Mouse (Mus musculus) lung, embryonic 15.5 days (tissue): Measurements from ENCODE around the gene Itgav. TPM values are rescaled to one million over a fixed set of nuclear protein-coding genes. Genes with fewer than 3 reads are reported as not detected.

Experiments used
- ATAC-seq: fragments of 200-750 bp; cut with Nextera tagmentation; 2 replicates; pipeline ENCODE4 v1.8.0; 2017; ENCODE audit warnings: moderate number of reproducible peaks, borderline replicate concordance; ENCODE audit not compliant: low FRiP score, low TSS enrichment; ENCODE audit errors: extremely low read depth
- H3K27ac ChIP-seq: fragments of 300-500 bp; sonication (generic); 2 replicates; pipeline ENCODE4 v1.5.1; 2015; ENCODE audit warnings: moderate library complexity, mild to moderate bottlenecking, inconsistent platforms
- H3K27me3 ChIP-seq: fragments of 300-500 bp; sonication (generic); 2 replicates; pipeline ENCODE4 v1.6.1; 2015; ENCODE audit warnings: inconsistent platforms
- H3K36me3 ChIP-seq: fragments of 300-500 bp; sonication (generic); 2 replicates; pipeline ENCODE4 v1.6.1; 2015; ENCODE audit warnings: inconsistent platforms
- H3K4me1 ChIP-seq: fragments of 300-500 bp; sonication (generic); 2 replicates; pipeline ENCODE4 v1.6.1; 2015; ENCODE audit warnings: inconsistent platforms
- H3K4me2 ChIP-seq: fragments of 300-500 bp; sonication (generic); 2 replicates; pipeline ENCODE4 v1.6.1; 2015; ENCODE audit warnings: inconsistent platforms, mild to moderate bottlenecking, moderate library complexity
- H3K4me3 ChIP-seq: fragments of 300-500 bp; sonication (generic); 2 replicates; pipeline ENCODE4 v1.5.1; 2015; ENCODE audit warnings: mild to moderate bottlenecking, inconsistent platforms
- H3K9ac ChIP-seq: fragments of 300-500 bp; sonication (generic); 2 replicates; pipeline ENCODE4 v1.6.1; 2015; ENCODE audit warnings: inconsistent platforms
- H3K9me3 ChIP-seq: fragments of 300-500 bp; sonication (generic); 2 replicates; pipeline ENCODE4 v1.6.1; 2016; ENCODE audit warnings: inconsistent platforms
- WGBS: fragments of 180-500 bp; shearing (Covaris S2); methylation state at CpG from one replicate; pipeline ENCODE4 v1.1.7; 2015; 5-methylcytosine and 5-hydroxymethylcytosine counted together
- polyA plus RNA-seq: library from polyadenylated mRNA; unstranded; fragments of >200 nt; fragmentation: Nextera tagmentation; extraction: Ambion mirVana; gene quantifications from 2 replicates; pipeline ENCODE4 v1.2.1, GENCODE M21; 2015

Itgav gene
- 64.4 and 64.8 TPM in 2 replicates for polyA plus RNA-seq

GRCm38 (mm10) chr2:83723921-83724826, at the start of gene Itgav:
Gene Itgav, plus strand, starts transcription at chr2:83724397.
- under 1% methylated on average over 64 of the region's 84 CpGs for WGBS
- H3K4me1 ChIP-seq: peaks cover 31% of the 10 kb centered on the region
- peak; percentile 98 for ATAC-seq
- H3K4me2 ChIP-seq: peak within 1 kb of the TSS; percentile 66
- peak within 1 kb of the TSS; percentile 96 for H3K27ac ChIP-seq
- H3K9ac ChIP-seq: peak within 1 kb of the TSS; percentile 74
- H3K36me3 ChIP-seq: no peaks in the 10 kb centered on the region
- H3K27me3 ChIP-seq: no peaks in the 10 kb centered on the region
- no peaks in the 10 kb centered on the region for H3K9me3 ChIP-seq
- H3K4me3 ChIP-seq: peak within 1 kb of the TSS; percentile 79

- Histone ChIP-seq H3K4me3 (no peak overlapping the region), H3K9ac (no peak overlapping the region), H3K9me3 (no peaks in the 10 kb centered on the region), H3K36me3 (0 out of 2 replicates have a peak, but pooled peaks cover 8% of the 10 kb centered on the region), H3K27me3 (no peaks in the 10 kb centered on the region), H3K4me1 (no peaks in the 10 kb centered on the region), H3K27ac (no peak overlapping the region), H3K4me2 (no peak overlapping the region)
- ATAC-seq: no peak; the same call in 1 of the 2 replicates
- WGBS: 86% methylated on average over 7 of the region's 7 CpGs
These were observed 49.8 kb upstream of the Itgav start for GRCm38 (mm10) chr2:83674421-83674820.

- H3K4me2 ChIP-seq: no peak overlapping the region
- H3K36me3 ChIP-seq: 0 out of 2 replicates have a peak, but pooled peaks cover 8% of the 10 kb centered on the region
- no peak overlapping the region for H3K4me3 ChIP-seq
- H3K9me3 ChIP-seq: no peaks in the 10 kb centered on the region
- H3K27ac ChIP-seq: no peak overlapping the region
- 87% methylated on average over 9 of the region's 9 CpGs for WGBS
- no peaks in the 10 kb centered on the region for H3K4me1 ChIP-seq
- no peaks in the 10 kb centered on the region for H3K27me3 ChIP-seq
- no peak overlapping the region for H3K9ac ChIP-seq
- ATAC-seq: no peak
These were observed 49.3 kb upstream of the Itgav start for GRCm38 (mm10) chr2:83674896-83675295.

- Histone ChIP-seq H3K27me3 (no peaks in the 10 kb centered on the region), H3K36me3 (0 out of 2 replicates have a peak, but pooled peaks cover 8% of the 10 kb centered on the region), H3K4me1 (no peaks in the 10 kb centered on the region), H3K9me3 (no peaks in the 10 kb centered on the region), H3K4me2 (no peak overlapping the region), H3K4me3 (no peak overlapping the region), H3K27ac (no peak overlapping the region), H3K9ac (no peak overlapping the region)
- no peak for ATAC-seq
- 49% methylated on average over 5 of the region's 5 CpGs for WGBS
These were observed 48.5 kb upstream of the Itgav start for GRCm38 (mm10) chr2:83675681-83676080.

- 78% methylated on average over 4 of the region's 4 CpGs for WGBS
These were observed 47.8 kb upstream of the Itgav start for GRCm38 (mm10) chr2:83676226-83676870.

GRCm38 (mm10) chr2:83681332-83681731, 42.9 kb upstream of the Itgav start:
- peak; percentile 76; the same call in 1 of the 2 replicates for ATAC-seq
- 51% methylated on average over 8 of the region's 8 CpGs for WGBS
- Histone ChIP-seq H3K4me2 (no peak overlapping the region), H3K9ac (no peak overlapping the region), H3K9me3 (no peaks in the 10 kb centered on the region), H3K36me3 (no peaks in the 10 kb centered on the region), H3K4me3 (no peak overlapping the region), H3K27ac (0 out of 2 replicates have a peak overlapping the region, but pooled peaks have one; percentile 33), H3K27me3 (no peaks in the 10 kb centered on the region), H3K4me1 (peaks cover 13% of the 10 kb centered on the region)

More at GRCm38 (mm10) chr2:83676226-83676870, 47.8 kb upstream of the Itgav start:
- Histone ChIP-seq H3K36me3 (0 out of 2 replicates have a peak, but pooled peaks cover 8% of the 10 kb centered on the region), H3K27me3 (no peaks in the 10 kb centered on the region), H3K9ac (no peak overlapping the region), H3K27ac (no peak overlapping the region), H3K4me1 (peaks cover 7% of the 10 kb centered on the region), H3K9me3 (no peaks in the 10 kb centered on the region), H3K4me3 (no peak overlapping the region), H3K4me2 (no peak overlapping the region)
- no peak for ATAC-seq

- Histone ChIP-seq H3K36me3 (no peaks in the 10 kb centered on the region), H3K4me2 (no peak overlapping the region), H3K27ac (no peak overlapping the region), H3K9me3 (no peaks in the 10 kb centered on the region), H3K4me1 (peaks cover 13% of the 10 kb centered on the region), H3K27me3 (no peaks in the 10 kb centered on the region), H3K9ac (no peak overlapping the region), H3K4me3 (no peak overlapping the region)
- 48% methylated on average over 6 of the region's 6 CpGs for WGBS
- ATAC-seq: peak; percentile 41; the same call in 1 of the 2 replicates
These were observed 42.4 kb upstream of the Itgav start for GRCm38 (mm10) chr2:83681785-83682184.

GRCm38 (mm10) chr2:83682282-83682681, 41.9 kb upstream of the Itgav start:
- no peaks in the 10 kb centered on the region for H3K9me3 ChIP-seq
- ATAC-seq: peak; percentile 60; the same call in 1 of the 2 replicates
- no peaks in the 10 kb centered on the region for H3K36me3 ChIP-seq
- no peaks in the 10 kb centered on the region for H3K27me3 ChIP-seq
- no peak overlapping the region for H3K4me2 ChIP-seq
- 37% methylated on average over 8 of the region's 8 CpGs for WGBS
- H3K4me1 ChIP-seq: peaks cover 13% of the 10 kb centered on the region
- H3K27ac ChIP-seq: peak overlapping the region; percentile 6; the same call in 1 of the 2 replicates
- no peak overlapping the region for H3K4me3 ChIP-seq
- H3K9ac ChIP-seq: no peak overlapping the region

- Histone ChIP-seq H3K4me3 (no peak overlapping the region), H3K4me1 (peaks cover 13% of the 10 kb centered on the region), H3K9ac (no peak overlapping the region), H3K36me3 (no peaks in the 10 kb centered on the region), H3K27ac (no peak overlapping the region), H3K27me3 (no peaks in the 10 kb centered on the region), H3K9me3 (no peaks in the 10 kb centered on the region), H3K4me2 (no peak overlapping the region)
- WGBS: 69% methylated on average over 9 of the region's 9 CpGs
- no peak for ATAC-seq
These were observed 40.3 kb upstream of the Itgav start for GRCm38 (mm10) chr2:83683731-83684519.

- Histone ChIP-seq H3K4me3 (no peak overlapping the region), H3K9ac (no peak overlapping the region), H3K9me3 (no peaks in the 10 kb centered on the region), H3K36me3 (no peaks in the 10 kb centered on the region), H3K27ac (no peak overlapping the region), H3K27me3 (no peaks in the 10 kb centered on the region), H3K4me1 (peaks cover 13% of the 10 kb centered on the region), H3K4me2 (no peak overlapping the region)
- ATAC-seq: no peak
- 68% methylated on average over 8 of the region's 8 CpGs for WGBS
These were observed 39.5 kb upstream of the Itgav start for GRCm38 (mm10) chr2:83684691-83685090.

GRCm38 (mm10) chr2:83690372-83690771, 33.8 kb upstream of the Itgav start:
- Histone ChIP-seq H3K4me2 (no peak overlapping the region), H3K36me3 (no peaks in the 10 kb centered on the region), H3K4me3 (no peak overlapping the region), H3K9ac (no peak overlapping the region), H3K9me3 (no peaks in the 10 kb centered on the region), H3K4me1 (no peaks in the 10 kb centered on the region), H3K27ac (no peak overlapping the region), H3K27me3 (no peaks in the 10 kb centered on the region)
- 59% methylated on average over 2 of the region's 2 CpGs for WGBS
- ATAC-seq: no peak
